Mouse (Mus musculus): ENCODE data around the gene Ssbp3. TPM values are rescaled to one million over a fixed set of nuclear protein-coding genes. Genes with fewer than 3 reads are reported as not detected.
A peak's percentile ranks its signal among the peaks of the same experiment; 100 is the strongest.

Ssbp3 gene
- polyA plus RNA-seq, 1 experiment: 257 TPM

DNA sequence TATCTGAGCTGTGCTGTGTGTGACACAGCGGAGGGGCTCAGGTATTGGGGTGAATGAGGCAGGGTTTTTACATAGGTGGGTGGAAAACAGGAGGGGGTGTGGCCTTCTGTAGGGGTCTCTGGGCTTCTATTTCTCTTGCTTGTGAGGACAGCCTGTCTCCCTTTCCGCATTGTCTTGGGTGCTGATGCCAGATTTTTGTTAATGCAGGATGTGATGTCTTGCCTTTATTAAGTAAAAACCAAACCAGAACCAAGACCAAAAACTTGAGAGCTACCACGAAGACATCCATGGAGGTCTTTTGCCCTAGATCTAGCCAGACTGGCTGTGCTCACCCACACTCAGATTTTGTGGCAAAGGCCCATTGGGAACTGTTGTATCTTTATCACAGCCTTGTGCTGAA, 25.5 kb downstream of the Ssbp3 start:
- DNase-seq (ENCODE audit: low read depth): no peak
- TF ChIP-seq CTCF (IDR thresholded peaks at IDR 0.05; ENCODE audit: borderline replicate concordance, extremely low read depth, insufficient read depth, insufficient read length): no peak
- no peak for TF ChIP-seq POLR2A (IDR thresholded peaks at IDR 0.05; ENCODE audit: borderline replicate concordance, extremely low read depth, insufficient read depth, insufficient read length, poor library complexity, severe bottlenecking)

- TF ChIP-seq CTCF (IDR thresholded peaks at IDR 0.05; ENCODE audit: borderline replicate concordance, extremely low read depth, insufficient read depth, insufficient read length): no peak
- no peak for TF ChIP-seq POLR2A (IDR thresholded peaks at IDR 0.05; ENCODE audit: borderline replicate concordance, extremely low read depth, insufficient read depth, insufficient read length, poor library complexity, severe bottlenecking)
- DNase-seq (ENCODE audit: low read depth): peak; percentile 79
Measured at GRCm38 (mm10) chr4:106936741-106937140, 26.2 kb downstream of the Ssbp3 start.

DNA sequence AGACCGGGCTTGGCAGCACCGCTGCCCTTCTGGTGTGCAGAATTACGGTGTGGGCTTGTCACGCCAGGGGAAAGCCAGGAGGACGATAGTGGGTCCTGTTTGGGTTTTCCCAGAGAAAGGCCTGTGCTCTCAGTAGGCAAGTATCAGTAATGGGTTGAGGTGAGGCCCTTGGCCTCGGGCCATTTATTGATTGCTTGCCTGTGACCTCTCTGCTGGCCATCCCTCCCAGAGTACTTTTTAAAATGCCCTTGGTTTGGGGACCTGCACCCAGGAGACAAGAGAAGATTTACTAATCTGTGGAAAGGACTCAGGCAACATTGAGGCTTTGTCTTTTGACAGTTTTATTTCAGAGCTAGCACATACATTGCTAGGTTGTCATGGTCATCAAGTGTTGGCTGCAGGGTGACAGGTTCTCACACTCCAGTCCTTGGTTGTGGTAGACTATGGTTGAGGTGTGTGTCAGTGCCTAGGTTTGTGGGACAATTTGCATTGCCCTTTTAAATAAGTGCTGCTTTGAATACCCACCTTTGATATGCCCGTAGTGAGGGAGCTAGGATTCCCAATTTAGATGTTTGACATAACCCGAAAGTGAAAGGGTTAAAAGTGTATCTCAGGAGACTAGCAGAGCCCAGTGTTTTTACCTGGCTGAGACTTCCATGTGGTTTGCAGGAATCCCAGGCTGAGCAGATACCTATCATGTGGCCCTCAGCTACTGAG, 28.2 kb downstream of the Ssbp3 start:
- TF ChIP-seq CTCF (IDR thresholded peaks at IDR 0.05; ENCODE audit: borderline replicate concordance, extremely low read depth, insufficient read depth, insufficient read length) (no peak), POLR2A (IDR thresholded peaks at IDR 0.05; ENCODE audit: borderline replicate concordance, extremely low read depth, insufficient read depth, insufficient read length, poor library complexity, severe bottlenecking) (no peak)
- DNase-seq (ENCODE audit: low read depth): no peak

- peak; percentile 97 for DNase-seq (ENCODE audit: low read depth)
- TF ChIP-seq POLR2A (IDR thresholded peaks at IDR 0.05; ENCODE audit: borderline replicate concordance, extremely low read depth, insufficient read depth, insufficient read length, poor library complexity, severe bottlenecking) (no peak), CTCF (IDR thresholded peaks at IDR 0.05; ENCODE audit: borderline replicate concordance, extremely low read depth, insufficient read depth, insufficient read length) (no peak)
Measured at GRCm38 (mm10) chr4:106939223-106939918, 28.9 kb downstream of the Ssbp3 start.

DNA sequence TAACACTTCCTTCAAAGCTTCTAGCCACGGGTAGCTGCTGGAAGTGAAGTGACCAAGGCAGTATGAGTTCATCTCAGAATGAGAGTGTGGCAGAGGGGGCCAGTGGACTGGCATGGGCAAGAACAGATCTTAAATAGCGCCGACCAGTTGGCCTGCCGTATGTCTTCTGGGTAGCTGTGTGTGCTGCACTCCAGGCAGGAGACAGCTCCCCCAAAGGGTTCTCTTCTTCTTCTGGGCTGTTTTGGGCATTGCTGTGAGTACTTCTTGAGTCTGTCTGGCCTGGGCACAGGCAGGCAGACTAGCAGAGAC, 29.4 kb downstream of the Ssbp3 start:
- no peak for DNase-seq (ENCODE audit: low read depth)

GRCm38 (mm10) chr4:106940945-106941344, 30.4 kb downstream of the Ssbp3 start:
- DNase-seq (ENCODE audit: low read depth): peak; percentile 40
- no peak for TF ChIP-seq CTCF (IDR thresholded peaks at IDR 0.05; ENCODE audit: borderline replicate concordance, extremely low read depth, insufficient read depth, insufficient read length)
- TF ChIP-seq POLR2A (IDR thresholded peaks at IDR 0.05; ENCODE audit: borderline replicate concordance, extremely low read depth, insufficient read depth, insufficient read length, poor library complexity, severe bottlenecking): no peak

More for the DNA sequence above, 29.4 kb downstream of the Ssbp3 start:
- TF ChIP-seq CTCF (IDR thresholded peaks at IDR 0.05; ENCODE audit: borderline replicate concordance, extremely low read depth, insufficient read depth, insufficient read length): no peak
- no peak for TF ChIP-seq POLR2A (IDR thresholded peaks at IDR 0.05; ENCODE audit: borderline replicate concordance, extremely low read depth, insufficient read depth, insufficient read length, poor library complexity, severe bottlenecking)

- TF ChIP-seq POLR2A (IDR thresholded peaks at IDR 0.05; ENCODE audit: borderline replicate concordance, extremely low read depth, insufficient read depth, insufficient read length, poor library complexity, severe bottlenecking) (no peak), CTCF (IDR thresholded peaks at IDR 0.05; ENCODE audit: borderline replicate concordance, extremely low read depth, insufficient read depth, insufficient read length) (no peak)
Measured at GRCm38 (mm10) chr4:106941475-106941874, 31.0 kb downstream of the Ssbp3 start.

GRCm38 (mm10) chr4:106942491-106942890, 32.0 kb downstream of the Ssbp3 start:
- no peak for DNase-seq (ENCODE audit: low read depth)
- TF ChIP-seq CTCF (IDR thresholded peaks at IDR 0.05; ENCODE audit: borderline replicate concordance, extremely low read depth, insufficient read depth, insufficient read length) (no peak), POLR2A (IDR thresholded peaks at IDR 0.05; ENCODE audit: borderline replicate concordance, extremely low read depth, insufficient read depth, insufficient read length, poor library complexity, severe bottlenecking) (no peak)

More at GRCm38 (mm10) chr4:106941475-106941874, 31.0 kb downstream of the Ssbp3 start:
- no peak for DNase-seq (ENCODE audit: low read depth)

- no peak for TF ChIP-seq POLR2A (IDR thresholded peaks at IDR 0.05; ENCODE audit: borderline replicate concordance, extremely low read depth, insufficient read depth, insufficient read length, poor library complexity, severe bottlenecking)
- TF ChIP-seq CTCF (IDR thresholded peaks at IDR 0.05; ENCODE audit: borderline replicate concordance, extremely low read depth, insufficient read depth, insufficient read length): no peak
- DNase-seq (ENCODE audit: low read depth): no peak
Measured at GRCm38 (mm10) chr4:106943627-106944026, 33.1 kb downstream of the Ssbp3 start.

DNA sequence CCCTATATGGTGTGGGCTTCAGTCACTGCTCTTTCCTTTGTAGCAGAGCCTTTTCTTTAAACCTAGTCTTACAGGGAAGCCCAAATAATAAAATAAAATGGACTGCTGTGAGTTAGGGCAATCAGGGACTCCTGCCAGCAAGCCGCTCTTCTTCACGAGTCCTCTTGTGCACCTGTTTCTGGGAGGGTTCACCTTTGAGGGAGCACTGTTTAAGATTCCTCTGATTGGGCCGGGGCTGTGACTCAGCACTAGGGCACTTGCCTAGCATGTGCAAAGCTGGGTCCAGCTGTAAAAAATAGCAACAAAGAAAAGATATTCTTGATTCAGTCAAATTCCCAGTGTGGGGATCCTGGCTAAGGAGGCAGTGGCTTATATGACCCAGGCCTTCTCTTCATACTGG, 34.4 kb downstream of the Ssbp3 start:
- no peak for DNase-seq (ENCODE audit: low read depth)
- no peak for TF ChIP-seq POLR2A (IDR thresholded peaks at IDR 0.05; ENCODE audit: borderline replicate concordance, extremely low read depth, insufficient read depth, insufficient read length, poor library complexity, severe bottlenecking)
- TF ChIP-seq CTCF (IDR thresholded peaks at IDR 0.05; ENCODE audit: borderline replicate concordance, extremely low read depth, insufficient read depth, insufficient read length): no peak

GRCm38 (mm10) chr4:106947741-106948140, 37.2 kb downstream of the Ssbp3 start:
- no peak for DNase-seq (ENCODE audit: low read depth)

GRCm38 (mm10) chr4:106948546-106948945, 38.0 kb downstream of the Ssbp3 start:
- no peak for DNase-seq (ENCODE audit: low read depth)
- TF ChIP-seq POLR2A (IDR thresholded peaks at IDR 0.05; ENCODE audit: borderline replicate concordance, extremely low read depth, insufficient read depth, insufficient read length, poor library complexity, severe bottlenecking): no peak
- TF ChIP-seq CTCF (IDR thresholded peaks at IDR 0.05; ENCODE audit: borderline replicate concordance, extremely low read depth, insufficient read depth, insufficient read length): no peak

More at GRCm38 (mm10) chr4:106947741-106948140, 37.2 kb downstream of the Ssbp3 start:
- TF ChIP-seq CTCF (IDR thresholded peaks at IDR 0.05; ENCODE audit: borderline replicate concordance, extremely low read depth, insufficient read depth, insufficient read length): no peak
- no peak for TF ChIP-seq POLR2A (IDR thresholded peaks at IDR 0.05; ENCODE audit: borderline replicate concordance, extremely low read depth, insufficient read depth, insufficient read length, poor library complexity, severe bottlenecking)

Data from brain, embryonic 14.5 days (tissue).